Mouse (Mus musculus): ENCODE measurements around the gene 1700016C15Rik. TPM values are rescaled to one million over a fixed set of nuclear protein-coding genes. Genes with fewer than 3 reads are reported as not detected.

1700016C15Rik gene
- polyA plus RNA-seq, 1 experiment = not detected

- DNase-seq (ENCODE audit: extremely low spot score in 1 of 2, low spot score in 1 of 2) = peak in 1 of 2 experiments; percentile 43
Observed at GRCm38 (mm10) chr1:177795421-177796192, 66.0 kb downstream of the 1700016C15Rik start.

- DNase-seq (ENCODE audit: extremely low spot score in 1 of 2, low spot score in 1 of 2) = peak; percentile 97 to 98
Observed at GRCm38 (mm10) chr1:177796193-177796939, 66.8 kb downstream of the 1700016C15Rik start, which contains the start of gene Adss. Adss (minus strand) TSS chr1:177796511.

- no peak for DNase-seq (ENCODE audit: extremely low spot score in 1 of 2, low spot score in 1 of 2)
Observed at GRCm38 (mm10) chr1:177797151-177797755, 67.6 kb downstream of the 1700016C15Rik start.

Other genes with a start within 250 kb of the 1700016C15Rik start
- 44.7 and 47.4 TPM in 2 replicates for gene Adss, start 66.7 kb downstream of the 1700016C15Rik start, polyA plus RNA-seq (2012; rRNA removed)